Mouse (Mus musculus) kidney, postnatal 0 days (tissue): ENCODE measurements at regions not wholly inside any gene's neighbourhood (a gene's known extent, or its start where the extent isn't known, plus 50 kb on each side); places are given as distances from the start of the nearest gene placed in this dataset.

Experiments used
- ATAC-seq: fragments of 200-750 bp; cut with Nextera tagmentation; replicated peaks from 2 replicates; pipeline ENCODE4 v1.8.0; 2017; ENCODE audit warnings: low read depth, moderate number of reproducible peaks, moderate TSS enrichment, moderate library complexity; ENCODE audit not compliant: low FRiP score
- DNase-seq: peaks from one replicate; pipeline ENCODE4 v3.0.0-alpha.2; 2016; ENCODE audit warnings: low spot score
- H3K27ac ChIP-seq: fragments of 300-500 bp; sonication (generic); 2 replicates; pipeline ENCODE4 v1.5.1; 2014; ENCODE audit warnings: mild to moderate bottlenecking
- H3K27me3 ChIP-seq: fragments of 300-500 bp; sonication (generic); 2 replicates; pipeline ENCODE4 v1.6.1; 2014; ENCODE audit warnings: low read length, mixed read lengths; ENCODE audit not compliant: insufficient read depth
- H3K36me3 ChIP-seq: fragments of 300-500 bp; sonication (generic); 2 replicates; pipeline ENCODE4 v1.6.1; 2014; ENCODE audit warnings: low read length, mixed read lengths; ENCODE audit not compliant: insufficient read depth
- H3K4me1 ChIP-seq: fragments of 300-500 bp; sonication (generic); replicated peaks from 2 replicates; pipeline ENCODE4 v1.6.1; 2014; ENCODE audit warnings: antibody characterized with exemption, low read length, mixed read lengths; ENCODE audit not compliant: insufficient read depth
- H3K4me2 ChIP-seq: fragments of 300-500 bp; sonication (generic); 2 replicates; pipeline ENCODE4 v1.6.1; 2014; ENCODE audit warnings: mild to moderate bottlenecking, low read length, moderate library complexity, mixed read lengths
- H3K4me3 ChIP-seq: fragments of 300-500 bp; sonication (generic); replicated peaks from 2 replicates; pipeline ENCODE4 v1.5.1; 2014; ENCODE audit warnings: low read depth, low read length
- H3K9ac ChIP-seq: fragments of 300-500 bp; sonication (generic); 2 replicates; pipeline ENCODE4 v1.6.1; 2014; ENCODE audit warnings: low read depth, low read length
- H3K9me3 ChIP-seq: fragments of 300-500 bp; sonication (generic); replicated peaks from 2 replicates; pipeline ENCODE4 v1.6.1; 2016; ENCODE audit warnings: low read length, inconsistent platforms, mixed read lengths
- CTCF ChIP-seq: IDR thresholded peaks from 2 replicates; pipeline ENCODE4 v1.5.1; 2016; ENCODE audit warnings: antibody characterized with exemption, low read depth, mild to moderate bottlenecking, moderate library complexity
- WGBS: fragments of 180-500 bp; shearing (Covaris S2); extraction: QIAGEN DNeasy Blood & Tissue Kit; methylation state at CpG from one replicate; pipeline ENCODE4 v1.1.7; 2014; 5-methylcytosine and 5-hydroxymethylcytosine counted together

DNA sequence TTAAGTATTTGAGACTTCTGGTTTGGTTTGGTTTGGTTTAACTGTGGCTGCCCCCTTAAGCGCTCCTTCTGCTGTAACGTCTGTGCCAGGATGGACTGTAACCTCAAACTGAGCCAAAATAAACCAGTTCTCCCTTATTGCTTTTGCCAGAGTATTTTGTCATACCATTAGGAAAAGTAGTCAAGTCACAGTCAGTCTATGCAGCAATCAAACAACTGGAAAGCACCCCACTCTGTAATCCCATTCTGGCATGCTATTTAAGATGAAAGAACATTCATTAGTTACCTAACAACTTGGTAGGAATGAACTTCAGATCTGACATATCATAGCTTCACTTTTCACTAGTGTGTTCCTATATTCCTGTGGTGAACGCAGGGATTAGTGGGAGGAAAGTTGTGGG lies 190.1 kb upstream of the Tmem185a start:
- Histone ChIP-seq H3K27me3 (no peaks in the 10 kb centered on the region), H3K4me2 (no peak overlapping the region), H3K4me3 (no peak overlapping the region), H3K4me1 (no peaks in the 10 kb centered on the region), H3K9ac (no peak overlapping the region), H3K9me3 (no peaks in the 10 kb centered on the region), H3K27ac (no peak overlapping the region), H3K36me3 (no peaks in the 10 kb centered on the region)
- WGBS: 86% methylated on average over 3 of the region's 3 CpGs
- ATAC-seq: no peak
- no peak for TF ChIP-seq CTCF
- DNase-seq: no peak
